Mouse (Mus musculus): ENCODE data around the gene Proser2. TPM values are rescaled to one million over a fixed set of nuclear protein-coding genes. Genes with fewer than 3 reads are reported as not detected.

Proser2 gene
- polyA plus RNA-seq, 1 experiment from 2014 or later = 6.2 TPM

DNA sequence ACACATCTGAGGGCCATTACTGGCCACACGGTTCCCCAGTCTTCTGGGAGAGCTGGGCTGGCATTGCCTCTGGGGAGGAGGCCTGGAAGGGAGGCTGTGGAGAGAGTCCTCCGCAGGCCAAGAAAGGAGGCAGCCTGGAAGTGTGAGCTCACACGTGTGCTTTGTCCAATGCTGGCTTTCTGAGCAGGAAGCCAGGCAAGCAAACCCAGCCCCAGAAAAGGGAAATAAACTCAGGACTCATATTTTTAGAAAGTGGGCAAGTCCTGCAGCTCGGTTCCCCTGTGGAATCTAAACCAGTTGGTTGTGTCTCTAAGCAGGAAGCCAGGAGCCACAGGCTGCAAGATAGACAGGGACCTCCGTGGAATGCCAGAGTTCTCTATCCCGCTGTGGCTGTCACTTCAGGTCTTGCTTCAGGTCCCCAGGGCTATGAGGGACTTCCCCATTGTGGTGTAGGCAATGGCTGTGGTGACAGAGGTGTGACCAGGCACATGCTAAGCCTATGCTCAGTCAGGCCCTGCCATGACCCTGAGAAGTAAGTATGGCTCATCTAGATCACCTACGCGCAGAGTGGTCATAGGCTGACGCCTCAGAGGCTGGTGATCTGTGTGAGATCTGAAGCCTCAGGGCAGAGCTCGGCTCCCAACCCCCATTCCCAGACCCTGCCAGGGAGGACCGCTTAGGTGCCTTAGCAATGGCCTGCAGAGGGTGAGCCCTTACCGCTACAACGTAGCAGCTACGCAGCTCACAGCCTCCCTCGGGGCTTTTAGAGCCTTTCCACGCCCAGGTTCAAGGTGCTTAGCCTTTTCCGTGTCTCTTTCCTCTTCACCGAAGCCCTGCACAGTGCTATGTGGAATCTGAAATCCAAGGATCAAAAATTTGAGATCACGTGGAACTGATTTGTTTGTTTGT is 44.1 kb downstream of the Proser2 start:
- DNase-seq (ENCODE audit: low spot score) (no peak), ATAC-seq (ENCODE audit: low FRiP score) (no peak)
- 81% methylated on average over 19 of the region's 19 CpGs for WGBS

GRCm38 (mm10) chr2:6083696-6084095 is 46.3 kb downstream of the Proser2 start:
- WGBS = 100% methylated on average over 1 of the region's 1 CpGs
- Histone ChIP-seq H3K4me2 (replicated peaks) (no peak overlapping the region), H3K27ac (no peak overlapping the region), H3K9ac (no peak overlapping the region), H3K9me3 (ENCODE audit: control insufficient read depth, low read length) (no peaks in the 10 kb centered on the region), H3K27me3 (ENCODE audit: control insufficient read depth, insufficient read depth, low read length) (no peaks in the 10 kb centered on the region), H3K4me3 (replicated peaks; ENCODE audit: low read length) (no peak overlapping the region), H3K4me1 (replicated peaks; ENCODE audit: control insufficient read depth, insufficient read depth, low read length) (no peaks in the 10 kb centered on the region), H3K36me3 (replicated peaks; ENCODE audit: control insufficient read depth, insufficient read depth) (no peaks in the 10 kb centered on the region)
- no peak for ATAC-seq (ENCODE audit: low FRiP score)
- no peak for DNase-seq (ENCODE audit: low spot score)

More for the DNA sequence above, 44.1 kb downstream of the Proser2 start:
- no peaks in the 10 kb centered on the region for H3K36me3 ChIP-seq (replicated peaks; ENCODE audit: control insufficient read depth, insufficient read depth)
- no peak overlapping the region for H3K27ac ChIP-seq
- no peaks in the 10 kb centered on the region for H3K9me3 ChIP-seq (ENCODE audit: control insufficient read depth, low read length)
- H3K27me3 ChIP-seq (ENCODE audit: control insufficient read depth, insufficient read depth, low read length) = no peaks in the 10 kb centered on the region
- H3K4me2 ChIP-seq (replicated peaks) = no peak overlapping the region
- H3K9ac ChIP-seq = no peak overlapping the region
- no peak overlapping the region for H3K4me3 ChIP-seq (replicated peaks; ENCODE audit: low read length)
- no peaks in the 10 kb centered on the region for H3K4me1 ChIP-seq (replicated peaks; ENCODE audit: control insufficient read depth, insufficient read depth, low read length)

- Histone ChIP-seq H3K27me3 (ENCODE audit: control insufficient read depth, insufficient read depth, low read length) (no peaks in the 10 kb centered on the region), H3K36me3 (replicated peaks; ENCODE audit: control insufficient read depth, insufficient read depth) (no peaks in the 10 kb centered on the region), H3K9me3 (ENCODE audit: control insufficient read depth, low read length) (no peaks in the 10 kb centered on the region), H3K4me2 (replicated peaks) (no peak overlapping the region), H3K27ac (no peak overlapping the region), H3K4me3 (replicated peaks; ENCODE audit: low read length) (no peak overlapping the region), H3K4me1 (replicated peaks; ENCODE audit: control insufficient read depth, insufficient read depth, low read length) (no peaks in the 10 kb centered on the region), H3K9ac (no peak overlapping the region)
- no peak for ATAC-seq (ENCODE audit: low FRiP score)
- 86% methylated on average over 6 of the region's 6 CpGs for WGBS
- no peak for DNase-seq (ENCODE audit: low spot score)
Measured at GRCm38 (mm10) chr2:6082615-6083014, 47.4 kb downstream of the Proser2 start.

- H3K27ac ChIP-seq = no peak overlapping the region
Measured at GRCm38 (mm10) chr2:6081108-6081507, 48.9 kb downstream of the Proser2 start.

GRCm38 (mm10) chr2:6080037-6080436 is 50.0 kb downstream of the Proser2 start:
- no peak overlapping the region for H3K4me3 ChIP-seq (replicated peaks; ENCODE audit: low read length)
- DNase-seq (ENCODE audit: low spot score) = no peak
- WGBS = 95% methylated on average over 1 of the region's 1 CpGs
- H3K9ac ChIP-seq = no peak overlapping the region
- H3K36me3 ChIP-seq (replicated peaks; ENCODE audit: control insufficient read depth, insufficient read depth) = no peaks in the 10 kb centered on the region
- H3K4me1 ChIP-seq (replicated peaks; ENCODE audit: control insufficient read depth, insufficient read depth, low read length) = no peaks in the 10 kb centered on the region
- no peaks in the 10 kb centered on the region for H3K27me3 ChIP-seq (ENCODE audit: control insufficient read depth, insufficient read depth, low read length)
- H3K27ac ChIP-seq = no peak overlapping the region
- no peak overlapping the region for H3K4me2 ChIP-seq (replicated peaks)
- no peaks in the 10 kb centered on the region for H3K9me3 ChIP-seq (ENCODE audit: control insufficient read depth, low read length)
- ATAC-seq (ENCODE audit: low FRiP score) = no peak

More at GRCm38 (mm10) chr2:6081108-6081507, 48.9 kb downstream of the Proser2 start:
- DNase-seq (ENCODE audit: low spot score) (no peak), ATAC-seq (ENCODE audit: low FRiP score) (no peak)
- 74% methylated on average over 8 of the region's 8 CpGs for WGBS
- H3K9ac ChIP-seq = no peak overlapping the region
- H3K36me3 ChIP-seq (replicated peaks; ENCODE audit: control insufficient read depth, insufficient read depth) = no peaks in the 10 kb centered on the region
- H3K9me3 ChIP-seq (ENCODE audit: control insufficient read depth, low read length) = no peaks in the 10 kb centered on the region
- no peaks in the 10 kb centered on the region for H3K27me3 ChIP-seq (ENCODE audit: control insufficient read depth, insufficient read depth, low read length)
- no peak overlapping the region for H3K4me3 ChIP-seq (replicated peaks; ENCODE audit: low read length)
- no peak overlapping the region for H3K4me2 ChIP-seq (replicated peaks)
- H3K4me1 ChIP-seq (replicated peaks; ENCODE audit: control insufficient read depth, insufficient read depth, low read length) = no peaks in the 10 kb centered on the region

DNA sequence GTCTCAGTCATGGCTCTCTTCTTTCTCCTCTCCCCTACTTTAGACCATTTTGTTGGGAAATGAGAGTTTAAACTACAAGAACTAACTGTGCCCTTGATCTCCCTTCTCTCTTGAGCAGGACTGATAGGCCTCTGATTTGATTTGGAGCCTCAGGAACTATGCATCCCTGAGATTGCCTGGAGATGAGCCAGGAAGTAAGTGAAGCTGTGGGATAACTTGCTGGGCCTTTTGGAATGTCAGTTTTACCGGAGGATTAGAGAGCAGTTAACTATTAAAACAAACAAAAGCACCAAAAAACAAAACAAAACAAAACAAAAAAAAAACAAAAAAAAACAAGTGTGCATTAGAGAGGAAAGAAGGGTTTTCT is 54.5 kb downstream of the Proser2 start:
- DNase-seq (ENCODE audit: low spot score) = no peak
- Histone ChIP-seq H3K9me3 (ENCODE audit: control insufficient read depth, low read length) (no peaks in the 10 kb centered on the region), H3K27me3 (ENCODE audit: control insufficient read depth, insufficient read depth, low read length) (no peaks in the 10 kb centered on the region), H3K9ac (no peak overlapping the region), H3K36me3 (replicated peaks; ENCODE audit: control insufficient read depth, insufficient read depth) (no peaks in the 10 kb centered on the region), H3K27ac (no peak overlapping the region), H3K4me1 (replicated peaks; ENCODE audit: control insufficient read depth, insufficient read depth, low read length) (no peaks in the 10 kb centered on the region), H3K4me3 (replicated peaks; ENCODE audit: low read length) (no peak overlapping the region), H3K4me2 (replicated peaks) (no peak overlapping the region)
- no peak for ATAC-seq (ENCODE audit: low FRiP score)
- 62% methylated on average over 1 of the region's 1 CpGs for WGBS

GRCm38 (mm10) chr2:6074891-6075529 is 55.0 kb downstream of the Proser2 start:
- ATAC-seq (ENCODE audit: low FRiP score) (no peak), DNase-seq (ENCODE audit: low spot score) (no peak)
- no peak overlapping the region for H3K4me3 ChIP-seq (replicated peaks; ENCODE audit: low read length)
- no peaks in the 10 kb centered on the region for H3K36me3 ChIP-seq (replicated peaks; ENCODE audit: control insufficient read depth, insufficient read depth)
- no peak overlapping the region for H3K4me2 ChIP-seq (replicated peaks)
- no peak overlapping the region for H3K27ac ChIP-seq
- WGBS = 77% methylated on average over 10 of the region's 10 CpGs
- H3K4me1 ChIP-seq (replicated peaks; ENCODE audit: control insufficient read depth, insufficient read depth, low read length) = no peaks in the 10 kb centered on the region
- no peaks in the 10 kb centered on the region for H3K9me3 ChIP-seq (ENCODE audit: control insufficient read depth, low read length)
- H3K27me3 ChIP-seq (ENCODE audit: control insufficient read depth, insufficient read depth, low read length) = no peaks in the 10 kb centered on the region
- H3K9ac ChIP-seq = no peak overlapping the region

GRCm38 (mm10) chr2:6072685-6073260 is 57.2 kb downstream of the Proser2 start:
- Histone ChIP-seq H3K4me1 (replicated peaks; ENCODE audit: control insufficient read depth, insufficient read depth, low read length) (no peaks in the 10 kb centered on the region), H3K27me3 (ENCODE audit: control insufficient read depth, insufficient read depth, low read length) (no peaks in the 10 kb centered on the region), H3K36me3 (replicated peaks; ENCODE audit: control insufficient read depth, insufficient read depth) (no peaks in the 10 kb centered on the region), H3K4me3 (replicated peaks; ENCODE audit: low read length) (no peak overlapping the region), H3K4me2 (replicated peaks) (no peak overlapping the region), H3K9ac (no peak overlapping the region), H3K27ac (no peak overlapping the region), H3K9me3 (ENCODE audit: control insufficient read depth, low read length) (no peaks in the 10 kb centered on the region)
- 84% methylated on average over 7 of the region's 7 CpGs for WGBS
- DNase-seq (ENCODE audit: low spot score) (no peak), ATAC-seq (ENCODE audit: low FRiP score) (no peak)

- no peak overlapping the region for H3K4me3 ChIP-seq (replicated peaks; ENCODE audit: low read length)
- no peaks in the 10 kb centered on the region for H3K4me1 ChIP-seq (replicated peaks; ENCODE audit: control insufficient read depth, insufficient read depth, low read length)
- no peaks in the 10 kb centered on the region for H3K9me3 ChIP-seq (ENCODE audit: control insufficient read depth, low read length)
- H3K36me3 ChIP-seq (replicated peaks; ENCODE audit: control insufficient read depth, insufficient read depth) = no peaks in the 10 kb centered on the region
- H3K9ac ChIP-seq = no peak overlapping the region
- no peaks in the 10 kb centered on the region for H3K27me3 ChIP-seq (ENCODE audit: control insufficient read depth, insufficient read depth, low read length)
- no peak overlapping the region for H3K4me2 ChIP-seq (replicated peaks)
- 60% methylated on average over 11 of the region's 11 CpGs for WGBS
- ATAC-seq (ENCODE audit: low FRiP score) (no peak), DNase-seq (ENCODE audit: low spot score) (no peak)
- H3K27ac ChIP-seq = no peak overlapping the region
Measured at GRCm38 (mm10) chr2:6071598-6072440, 58.2 kb downstream of the Proser2 start.

Data from hindbrain, embryonic 14.5 days (tissue).